Mouse (Mus musculus) heart, embryonic 11.5 days (tissue): ENCODE measurements around the gene Nod2. TPM values are rescaled to one million over a fixed set of nuclear protein-coding genes. Genes with fewer than 3 reads are reported as not detected.

Source experiments
- ATAC-seq: fragments of 200-750 bp; cut with Nextera tagmentation; replicated peaks from 2 replicates; pipeline ENCODE4 v1.8.0; 2017; ENCODE audit warnings: moderate library complexity; ENCODE audit not compliant: insufficient number of reproducible peaks, low FRiP score, low TSS enrichment
- H3K27ac ChIP-seq: fragments of 300-500 bp; sonication (generic); 2 replicates; pipeline ENCODE4 v1.5.1; 2014; ENCODE audit warnings: mild to moderate bottlenecking, low read depth, low read length
- H3K27me3 ChIP-seq: fragments of 300-500 bp; sonication (generic); 2 replicates; pipeline ENCODE4 v1.6.1; 2014; ENCODE audit warnings: mild to moderate bottlenecking, low read length, mixed read lengths; ENCODE audit not compliant: control insufficient read depth, insufficient read depth
- H3K36me3 ChIP-seq: fragments of 300-500 bp; sonication (generic); 2 replicates; pipeline ENCODE4 v1.6.1; 2014; ENCODE audit warnings: mild to moderate bottlenecking, low read length, moderate library complexity, mixed read lengths; ENCODE audit not compliant: control insufficient read depth, insufficient read depth
- H3K4me1 ChIP-seq: fragments of 300-500 bp; sonication (generic); 2 replicates; pipeline ENCODE4 v1.6.1; 2014; ENCODE audit warnings: low read length; ENCODE audit not compliant: control insufficient read depth, insufficient read depth
- H3K4me2 ChIP-seq: fragments of 300-500 bp; sonication (generic); 2 replicates; pipeline ENCODE4 v1.6.1; 2014; ENCODE audit warnings: mild to moderate bottlenecking, moderate library complexity
- H3K4me3 ChIP-seq: fragments of 300-500 bp; sonication (generic); 2 replicates; pipeline ENCODE4 v1.5.1; 2014; ENCODE audit warnings: low read depth, low read length
- H3K9ac ChIP-seq: fragments of 300-500 bp; sonication (generic); 2 replicates; pipeline ENCODE4 v1.6.1; 2014; ENCODE audit warnings: mild to moderate bottlenecking, low read depth, low read length, moderate library complexity
- H3K9me3 ChIP-seq: fragments of 300-500 bp; sonication (generic); replicated peaks from 2 replicates; pipeline ENCODE4 v1.6.1; 2016; ENCODE audit warnings: low read length; ENCODE audit not compliant: control insufficient read depth
- WGBS: fragments of 180-500 bp; shearing (Covaris S2); extraction: QIAGEN DNeasy Blood & Tissue Kit; methylation state at CpG from one replicate; pipeline ENCODE4 v1.1.7; 2014; ENCODE audit not compliant: insufficient replicate concordance; 5-methylcytosine and 5-hydroxymethylcytosine counted together
- polyA plus RNA-seq: library from polyadenylated mRNA; unstranded; fragments of >200 nt; fragmentation: Nextera tagmentation; extraction: Ambion mirVana; gene quantifications from 2 replicates; pipeline ENCODE4 v1.2.1, GENCODE M21; 2014

Gene Nod2
- polyA plus RNA-seq, 1 experiment from 2014 or later: 0.04 TPM

GRCm38 (mm10) chr8:88626940-88627264, 20.2 kb upstream of the Nod2 start:
- no peak for ATAC-seq
- H3K4me1 ChIP-seq: 0 out of 2 replicates have a peak, but pooled peaks cover 2% of the 10 kb centered on the region
- peak overlapping the region; percentile 63 for H3K9ac ChIP-seq
- no peak overlapping the region for H3K27ac ChIP-seq
- no peaks in the 10 kb centered on the region for H3K9me3 ChIP-seq
- H3K4me3 ChIP-seq: peak overlapping the region; percentile 53
- peaks cover 47% of the 10 kb centered on the region for H3K27me3 ChIP-seq
- H3K4me2 ChIP-seq: peak overlapping the region; percentile 96
- no peaks in the 10 kb centered on the region for H3K36me3 ChIP-seq
- WGBS: 14% methylated on average over 17 of the region's 19 CpGs

- H3K27ac ChIP-seq: no peak overlapping the region
- peak overlapping the region; percentile 53 for H3K4me3 ChIP-seq
- H3K4me1 ChIP-seq: 0 out of 2 replicates have a peak, but pooled peaks cover 2% of the 10 kb centered on the region
- under 1% methylated on average over 98 of the region's 105 CpGs for WGBS
- peak overlapping the region; percentile 78 for H3K9ac ChIP-seq
- ATAC-seq: peak; percentile 63
- H3K4me2 ChIP-seq: peak overlapping the region; percentile 96
- H3K27me3 ChIP-seq: peaks cover 44% of the 10 kb centered on the region
- no peaks in the 10 kb centered on the region for H3K9me3 ChIP-seq
- no peaks in the 10 kb centered on the region for H3K36me3 ChIP-seq
Measured at GRCm38 (mm10) chr8:88627265-88627991, 19.7 kb upstream of the Nod2 start.

GRCm38 (mm10) chr8:88628001-88628774, 18.9 kb upstream of the Nod2 start:
- Histone ChIP-seq H3K9ac (peak overlapping the region; percentile 78; the same call in 1 of the 2 replicates), H3K4me2 (peak overlapping the region; percentile 96), H3K27me3 (peaks cover 44% of the 10 kb centered on the region), H3K4me1 (0 out of 2 replicates have a peak, but pooled peaks cover 2% of the 10 kb centered on the region), H3K27ac (no peak overlapping the region), H3K36me3 (no peaks in the 10 kb centered on the region), H3K9me3 (no peaks in the 10 kb centered on the region), H3K4me3 (peak overlapping the region; percentile 53)
- 62% methylated on average over 14 of the region's 14 CpGs for WGBS
- no peak for ATAC-seq

- Histone ChIP-seq H3K9me3 (no peaks in the 10 kb centered on the region), H3K4me1 (peaks cover 5% of the 10 kb centered on the region; the same call in 1 of the 2 replicates), H3K27me3 (peaks cover 35% of the 10 kb centered on the region), H3K9ac (no peak overlapping the region), H3K4me3 (no peak overlapping the region), H3K4me2 (no peak overlapping the region), H3K27ac (no peak overlapping the region), H3K36me3 (no peaks in the 10 kb centered on the region)
- WGBS: 59% methylated on average over 4 of the region's 4 CpGs
- ATAC-seq: no peak
Measured at GRCm38 (mm10) chr8:88630225-88630624, 16.9 kb upstream of the Nod2 start.

GRCm38 (mm10) chr8:88631081-88631480, 16.0 kb upstream of the Nod2 start:
- peaks cover 29% of the 10 kb centered on the region for H3K27me3 ChIP-seq
- H3K27ac ChIP-seq: no peak overlapping the region
- H3K9me3 ChIP-seq: no peaks in the 10 kb centered on the region
- no peak overlapping the region for H3K4me3 ChIP-seq
- H3K36me3 ChIP-seq: no peaks in the 10 kb centered on the region
- H3K9ac ChIP-seq: no peak overlapping the region
- no peak overlapping the region for H3K4me2 ChIP-seq
- peaks cover 5% of the 10 kb centered on the region; the same call in 1 of the 2 replicates for H3K4me1 ChIP-seq
- no peak for ATAC-seq

- no peak for ATAC-seq
- H3K36me3 ChIP-seq: no peaks in the 10 kb centered on the region
- H3K27me3 ChIP-seq: peaks cover 9% of the 10 kb centered on the region
- no peak overlapping the region for H3K4me3 ChIP-seq
- no peak overlapping the region for H3K9ac ChIP-seq
- H3K4me2 ChIP-seq: no peak overlapping the region
- 63% methylated on average over 7 of the region's 7 CpGs for WGBS
- H3K4me1 ChIP-seq: peaks cover 3% of the 10 kb centered on the region; the same call in 1 of the 2 replicates
- H3K9me3 ChIP-seq: no peaks in the 10 kb centered on the region
- H3K27ac ChIP-seq: no peak overlapping the region
Measured at GRCm38 (mm10) chr8:88633343-88633765, 13.8 kb upstream of the Nod2 start.

GRCm38 (mm10) chr8:88635474-88636397, 11.4 kb upstream of the Nod2 start, which contains the start of gene Snx20:
TSS of gene Snx20 (minus strand) at chr8:88636128.
- Histone ChIP-seq H3K9ac (no peak within 1 kb of the TSS), H3K27me3 (no peaks in the 10 kb centered on the region; the same call in 1 of the 2 replicates), H3K36me3 (no peaks in the 10 kb centered on the region), H3K4me2 (no peak within 1 kb of the TSS), H3K27ac (no peak within 1 kb of the TSS), H3K4me1 (peaks cover 3% of the 10 kb centered on the region; the same call in 1 of the 2 replicates), H3K4me3 (no peak within 1 kb of the TSS), H3K9me3 (no peaks in the 10 kb centered on the region)
- 73% methylated on average over 14 of the region's 14 CpGs for WGBS
- no peak for ATAC-seq
